Mouse (Mus musculus): Measurements from ENCODE around the gene Magix. TPM values are rescaled to one million over a fixed set of nuclear protein-coding genes. Genes with fewer than 3 reads are reported as not detected.

The Magix gene
- polyA plus RNA-seq, 1 experiment from 2014 or later: 0.74 TPM

DNA sequence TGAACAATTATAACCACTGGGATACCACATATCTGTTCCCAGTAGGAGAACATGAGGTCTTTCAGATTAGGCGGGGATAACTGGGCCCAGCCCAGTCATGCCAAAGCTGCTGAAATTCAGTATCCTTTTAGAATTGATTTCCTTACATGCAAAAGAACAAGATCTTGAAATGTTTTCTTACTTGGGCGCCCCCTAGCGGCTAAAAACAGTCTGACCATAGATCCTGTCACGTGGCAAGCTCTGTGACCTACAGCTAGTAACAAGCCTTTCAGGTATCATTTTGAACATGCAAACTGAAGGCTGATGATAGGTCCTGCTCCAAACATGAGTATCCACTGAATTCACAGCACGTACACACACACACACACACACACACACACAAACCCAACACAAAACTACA lies 35.7 kb downstream of the Magix start:
- Histone ChIP-seq H3K4me3 (ENCODE audit: control insufficient read depth in 1 of 2, insufficient read depth in 1 of 2, low read depth in 1 of 2, low read length in 2 of 2) (no peak overlapping the region), H3K9me3 (ENCODE audit: control insufficient read depth, low read length) (no peaks in the 10 kb centered on the region), H3K27me3 (ENCODE audit: control insufficient read depth, insufficient read depth, low read length) (no peaks in the 10 kb centered on the region), H3K9ac (ENCODE audit: low read length) (no peak overlapping the region), H3K36me3 (ENCODE audit: control insufficient read depth, insufficient read depth, low read length) (no peaks in the 10 kb centered on the region), H3K27ac (replicated peaks in 1 of 2; ENCODE audit: control insufficient read depth in 1 of 2, insufficient read depth in 1 of 2, low read depth in 2 of 2, low read length in 2 of 2) (no peak overlapping the region), H3K4me2 (ENCODE audit: low read length) (no peak overlapping the region), H3K4me1 (ENCODE audit: control insufficient read depth in 2 of 2, insufficient read depth in 2 of 2, low read length in 2 of 2) (no peaks in the 10 kb centered on the region; a peak in 1 of 4 replicates)
- WGBS: 13% methylated on average over 5 of the region's 5 CpGs
- no peak for ATAC-seq (ENCODE audit: insufficient number of reproducible peaks, insufficient read depth, low FRiP score, low read depth)

DNA sequence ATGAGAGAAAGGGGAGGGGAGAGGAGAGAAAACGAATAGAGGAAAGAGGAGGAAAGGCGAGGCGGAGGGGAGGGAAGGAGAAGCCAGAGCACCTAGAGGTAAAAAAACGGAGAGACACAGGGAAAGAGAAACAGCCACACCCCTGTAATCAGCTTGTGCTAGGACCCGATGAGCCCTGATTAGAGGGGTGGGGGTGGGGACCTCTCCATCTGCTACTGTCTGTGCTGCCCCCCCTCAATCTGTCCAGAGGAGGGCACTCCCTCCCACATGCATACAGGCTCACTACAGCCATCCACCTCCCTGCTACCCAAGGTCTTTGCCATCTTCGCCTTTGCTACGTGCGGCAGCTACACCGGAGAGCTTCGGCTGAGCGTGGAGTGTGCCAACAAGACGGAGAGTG lies 40.3 kb downstream of the Magix start:
- Histone ChIP-seq H3K4me1 (ENCODE audit: control insufficient read depth in 2 of 2, insufficient read depth in 2 of 2, low read length in 2 of 2) (no peaks in the 10 kb centered on the region), H3K9ac (ENCODE audit: low read length) (no peak overlapping the region), H3K36me3 (ENCODE audit: control insufficient read depth, insufficient read depth, low read length) (no peaks in the 10 kb centered on the region), H3K4me2 (ENCODE audit: low read length) (no peak overlapping the region), H3K4me3 (ENCODE audit: control insufficient read depth in 1 of 2, insufficient read depth in 1 of 2, low read depth in 1 of 2, low read length in 2 of 2) (no peak overlapping the region), H3K9me3 (ENCODE audit: control insufficient read depth, low read length) (no peaks in the 10 kb centered on the region), H3K27ac (replicated peaks in 1 of 2; ENCODE audit: control insufficient read depth in 1 of 2, insufficient read depth in 1 of 2, low read depth in 2 of 2, low read length in 2 of 2) (no peak overlapping the region), H3K27me3 (ENCODE audit: control insufficient read depth, insufficient read depth, low read length) (no peaks in the 10 kb centered on the region; the same call in 1 of the 2 replicates)
- ATAC-seq (ENCODE audit: insufficient number of reproducible peaks, insufficient read depth, low FRiP score, low read depth): no peak
- 38% methylated on average over 11 of the region's 12 CpGs for WGBS

DNA sequence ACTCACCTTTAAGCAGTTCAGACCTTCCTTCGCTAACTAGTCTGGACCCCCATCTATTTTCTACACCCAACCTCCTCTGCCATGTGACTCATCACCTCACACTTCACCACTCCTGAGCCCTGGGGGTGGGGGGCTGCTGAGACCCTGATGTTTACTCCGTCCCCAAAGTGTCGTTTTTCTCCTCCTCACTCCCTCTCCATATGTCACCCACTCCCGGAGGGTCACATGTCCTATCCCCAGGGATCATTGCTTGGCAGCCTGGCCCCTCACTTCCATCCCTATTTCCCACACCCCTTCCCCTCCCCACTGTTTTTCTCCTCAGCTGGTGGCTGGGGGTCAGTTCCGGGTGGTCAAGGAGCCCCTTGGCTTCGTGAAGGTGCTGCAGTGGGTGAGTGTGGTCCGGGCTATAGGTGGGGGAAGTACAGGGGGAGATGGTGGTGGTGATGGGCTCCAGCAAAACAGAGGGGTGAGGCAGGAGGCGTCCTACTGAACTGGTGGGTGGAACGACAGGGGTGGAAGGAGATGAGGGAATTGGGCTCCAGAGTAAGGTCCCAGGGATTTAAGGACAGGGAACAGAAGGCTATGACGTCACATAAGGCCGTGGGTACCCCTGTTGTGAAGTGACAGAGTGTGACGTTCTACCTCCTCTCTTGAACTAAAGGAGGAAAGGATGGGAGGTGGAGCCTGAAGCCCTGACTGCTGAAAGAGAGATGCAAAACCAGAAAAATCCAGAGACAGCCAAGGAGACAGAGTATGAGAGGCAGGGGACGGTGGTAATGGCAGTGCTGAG lies 41.3 kb downstream of the Magix start:
- Histone ChIP-seq H3K4me3 (ENCODE audit: control insufficient read depth in 1 of 2, insufficient read depth in 1 of 2, low read depth in 1 of 2, low read length in 2 of 2) (no peak overlapping the region), H3K36me3 (ENCODE audit: control insufficient read depth, insufficient read depth, low read length) (no peaks in the 10 kb centered on the region), H3K4me1 (ENCODE audit: control insufficient read depth in 2 of 2, insufficient read depth in 2 of 2, low read length in 2 of 2) (no peaks in the 10 kb centered on the region), H3K9ac (ENCODE audit: low read length) (no peak overlapping the region), H3K9me3 (ENCODE audit: control insufficient read depth, low read length) (no peaks in the 10 kb centered on the region), H3K4me2 (ENCODE audit: low read length) (no peak overlapping the region), H3K27ac (replicated peaks in 1 of 2; ENCODE audit: control insufficient read depth in 1 of 2, insufficient read depth in 1 of 2, low read depth in 2 of 2, low read length in 2 of 2) (no peak overlapping the region), H3K27me3 (ENCODE audit: control insufficient read depth, insufficient read depth, low read length) (no peaks in the 10 kb centered on the region; the same call in 1 of the 2 replicates)
- 33% methylated on average over 13 of the region's 13 CpGs for WGBS
- ATAC-seq (ENCODE audit: insufficient number of reproducible peaks, insufficient read depth, low FRiP score, low read depth): no peak

DNA sequence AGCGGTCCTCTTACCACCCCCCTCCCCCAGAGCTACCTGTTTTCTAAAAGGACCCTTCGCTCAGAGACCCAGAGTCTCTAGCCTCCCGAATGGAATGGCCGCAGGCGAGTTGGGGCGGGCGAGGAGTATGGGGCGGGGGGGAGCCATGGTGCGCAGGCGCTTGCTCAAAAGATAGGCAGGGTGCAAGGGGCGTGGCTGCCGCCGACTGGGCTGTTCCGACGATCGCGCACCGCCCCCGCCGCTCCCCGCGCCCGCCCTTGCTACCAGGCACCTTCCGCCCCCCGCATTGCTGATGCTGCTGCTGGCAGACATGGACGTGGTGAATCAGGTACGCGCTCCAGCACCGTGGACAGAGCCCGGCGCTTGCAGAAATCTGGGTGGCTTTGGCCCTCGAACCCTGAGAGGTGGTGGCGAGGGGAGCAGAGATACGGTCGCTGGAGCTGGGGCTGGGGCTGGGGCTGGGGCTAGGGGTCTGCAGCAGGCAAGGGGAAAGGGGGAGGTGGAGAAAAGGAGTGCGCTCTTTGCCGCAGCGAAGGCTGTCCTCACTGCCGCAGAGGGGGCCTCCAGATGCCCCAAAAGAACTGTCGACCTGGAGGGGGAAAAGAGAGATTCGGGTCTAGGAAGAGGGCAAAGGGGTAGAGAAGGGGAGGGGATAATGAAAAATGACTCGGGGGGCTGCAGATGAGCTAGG lies 42.5 kb downstream of the Magix start, which contains the start of gene Syp:
TSS of gene Syp (plus strand) at position 71 of the 691 bp plus-strand sequence.
- H3K9ac ChIP-seq (ENCODE audit: low read length): no peak within 1 kb of the TSS
- peak; percentile 51; the same call in 1 of the 2 replicates for ATAC-seq (ENCODE audit: insufficient number of reproducible peaks, insufficient read depth, low FRiP score, low read depth)
- 16% methylated on average over 39 of the region's 42 CpGs for WGBS

DNA sequence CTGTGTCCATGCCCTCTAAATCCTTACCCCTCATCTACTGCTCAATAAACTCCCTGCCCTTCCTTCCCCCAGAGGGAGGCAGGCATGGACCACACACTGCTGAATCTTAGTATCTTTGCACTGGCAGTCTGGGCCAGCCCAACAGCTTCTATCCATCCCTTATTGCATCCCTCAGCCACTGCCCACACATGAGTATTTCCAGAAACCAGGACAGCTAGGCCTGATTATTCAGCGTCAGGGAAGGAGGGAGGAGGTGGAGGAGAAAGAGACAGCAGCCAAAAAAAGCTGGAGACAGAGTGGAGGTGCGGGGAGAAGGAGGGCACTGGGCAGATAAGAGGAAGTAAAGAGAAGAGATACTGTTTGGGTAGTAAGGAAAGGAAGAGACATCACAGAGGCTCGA lies 46.0 kb downstream of the Magix start:
- Histone ChIP-seq H3K36me3 (ENCODE audit: control insufficient read depth, insufficient read depth, low read length) (no peaks in the 10 kb centered on the region), H3K4me2 (ENCODE audit: low read length) (no peak overlapping the region), H3K27ac (replicated peaks in 1 of 2; ENCODE audit: control insufficient read depth in 1 of 2, insufficient read depth in 1 of 2, low read depth in 2 of 2, low read length in 2 of 2) (no peak overlapping the region), H3K4me1 (ENCODE audit: control insufficient read depth in 2 of 2, insufficient read depth in 2 of 2, low read length in 2 of 2) (no peaks in the 10 kb centered on the region), H3K4me3 (ENCODE audit: control insufficient read depth in 1 of 2, insufficient read depth in 1 of 2, low read depth in 1 of 2, low read length in 2 of 2) (no peak overlapping the region), H3K27me3 (ENCODE audit: control insufficient read depth, insufficient read depth, low read length) (no peaks in the 10 kb centered on the region; the same call in 1 of the 2 replicates), H3K9me3 (ENCODE audit: control insufficient read depth, low read length) (no peaks in the 10 kb centered on the region), H3K9ac (ENCODE audit: low read length) (no peak overlapping the region)
- 51% methylated on average over 3 of the region's 3 CpGs for WGBS
- ATAC-seq (ENCODE audit: insufficient number of reproducible peaks, insufficient read depth, low FRiP score, low read depth): no peak

More for the DNA sequence above, 42.5 kb downstream of the Magix start, which contains the start of gene Syp:
- Histone ChIP-seq H3K36me3 (ENCODE audit: control insufficient read depth, insufficient read depth, low read length) (no peaks in the 10 kb centered on the region), H3K4me2 (ENCODE audit: low read length) (peak within 1 kb of the TSS; percentile 57), H3K9me3 (ENCODE audit: control insufficient read depth, low read length) (no peaks in the 10 kb centered on the region), H3K4me1 (ENCODE audit: control insufficient read depth in 2 of 2, insufficient read depth in 2 of 2, low read length in 2 of 2) (no peaks in the 10 kb centered on the region), H3K27ac (replicated peaks in 1 of 2; ENCODE audit: control insufficient read depth in 1 of 2, insufficient read depth in 1 of 2, low read depth in 2 of 2, low read length in 2 of 2) (no peak within 1 kb of the TSS), H3K27me3 (ENCODE audit: control insufficient read depth, insufficient read depth, low read length) (no peaks in the 10 kb centered on the region; the same call in 1 of the 2 replicates), H3K4me3 (ENCODE audit: control insufficient read depth in 1 of 2, insufficient read depth in 1 of 2, low read depth in 1 of 2, low read length in 2 of 2) (peak within 1 kb of the TSS in 1 of 2 experiments; percentile 24; a peak in 3 of 4 replicates)

DNA sequence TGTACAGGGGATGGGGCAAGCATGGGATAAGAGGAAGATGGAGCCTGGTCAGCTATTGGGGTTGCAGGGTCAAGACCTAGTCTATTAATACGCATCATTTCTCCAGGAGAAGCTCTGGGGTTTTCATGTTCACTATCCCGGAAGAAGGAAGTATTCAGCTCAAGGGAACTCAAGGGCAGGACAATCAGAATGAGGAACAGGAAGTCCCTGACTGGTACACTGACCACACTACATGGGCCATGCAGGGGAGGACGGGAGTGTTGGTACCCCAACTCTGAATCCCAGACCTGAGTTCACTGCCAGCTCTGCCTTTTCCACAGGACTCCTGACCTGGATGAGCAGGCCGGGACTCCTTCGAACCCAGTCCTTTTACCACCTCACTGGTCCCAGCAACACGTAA lies 48.5 kb downstream of the Magix start:
- no peak overlapping the region for H3K4me3 ChIP-seq (ENCODE audit: control insufficient read depth in 1 of 2, insufficient read depth in 1 of 2, low read depth in 1 of 2, low read length in 2 of 2)
- no peak overlapping the region for H3K27ac ChIP-seq (replicated peaks in 1 of 2; ENCODE audit: control insufficient read depth in 1 of 2, insufficient read depth in 1 of 2, low read depth in 2 of 2, low read length in 2 of 2)
- H3K27me3 ChIP-seq (ENCODE audit: control insufficient read depth, insufficient read depth, low read length): no peaks in the 10 kb centered on the region
- no peaks in the 10 kb centered on the region for H3K36me3 ChIP-seq (ENCODE audit: control insufficient read depth, insufficient read depth, low read length)
- WGBS: 86% methylated on average over 6 of the region's 6 CpGs
- no peaks in the 10 kb centered on the region for H3K4me1 ChIP-seq (ENCODE audit: control insufficient read depth in 2 of 2, insufficient read depth in 2 of 2, low read length in 2 of 2)
- no peak overlapping the region for H3K9ac ChIP-seq (ENCODE audit: low read length)
- no peak overlapping the region for H3K4me2 ChIP-seq (ENCODE audit: low read length)
- no peaks in the 10 kb centered on the region for H3K9me3 ChIP-seq (ENCODE audit: control insufficient read depth, low read length)
- no peak for ATAC-seq (ENCODE audit: insufficient number of reproducible peaks, insufficient read depth, low FRiP score, low read depth)
